Mouse (Mus musculus) urinary bladder, postnatal 10 days (tissue): ENCODE data around the gene Pold1.

ENCODE experiments used
- DNase-seq: peaks from one replicate; pipeline ENCODE4 v3.0.0; 2022; ENCODE audit warnings: low spot score

Pold1 gene

DNA sequence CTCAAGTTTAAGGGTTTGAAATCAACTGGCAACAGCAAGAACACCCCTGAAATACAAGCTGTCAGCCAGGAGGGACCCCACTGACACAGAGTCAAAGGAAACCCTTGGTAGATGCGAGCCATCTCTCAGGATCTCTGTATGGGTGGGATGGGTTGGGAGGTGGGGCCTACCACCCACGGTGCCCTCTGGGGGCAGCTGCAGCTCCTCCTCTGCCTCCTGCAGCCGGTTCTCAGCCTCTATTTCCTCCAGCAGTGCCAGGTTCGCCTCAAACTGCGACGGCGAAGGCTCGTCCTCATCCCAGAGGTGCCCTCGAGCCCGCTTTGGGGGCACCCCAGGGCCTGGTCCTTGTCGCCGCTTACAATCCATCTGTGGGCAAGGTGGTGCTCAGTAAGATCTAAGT lies 5.6 kb downstream of the Pold1 start:
- DNase-seq = no peak

DNA sequence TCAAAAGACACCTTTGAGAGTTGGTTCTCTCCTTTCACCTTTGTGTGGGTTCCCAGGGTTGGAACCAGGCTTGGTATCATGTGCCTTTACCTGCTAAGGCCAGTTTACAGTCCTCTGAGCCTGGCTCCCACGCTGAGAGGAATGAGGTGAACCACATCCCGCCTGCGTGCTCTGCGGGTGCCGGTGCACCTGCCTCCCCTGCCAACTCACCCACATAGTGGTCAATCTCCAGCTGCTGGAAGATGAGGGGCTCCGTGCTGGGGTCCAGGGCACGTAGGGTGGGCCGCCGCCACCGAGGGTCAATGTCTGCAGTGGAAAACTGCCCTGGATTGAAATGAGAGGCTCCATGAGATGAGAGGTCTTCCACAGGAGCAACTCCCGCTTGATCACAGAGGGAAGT lies 6.1 kb downstream of the Pold1 start:
- DNase-seq = no peak

DNA sequence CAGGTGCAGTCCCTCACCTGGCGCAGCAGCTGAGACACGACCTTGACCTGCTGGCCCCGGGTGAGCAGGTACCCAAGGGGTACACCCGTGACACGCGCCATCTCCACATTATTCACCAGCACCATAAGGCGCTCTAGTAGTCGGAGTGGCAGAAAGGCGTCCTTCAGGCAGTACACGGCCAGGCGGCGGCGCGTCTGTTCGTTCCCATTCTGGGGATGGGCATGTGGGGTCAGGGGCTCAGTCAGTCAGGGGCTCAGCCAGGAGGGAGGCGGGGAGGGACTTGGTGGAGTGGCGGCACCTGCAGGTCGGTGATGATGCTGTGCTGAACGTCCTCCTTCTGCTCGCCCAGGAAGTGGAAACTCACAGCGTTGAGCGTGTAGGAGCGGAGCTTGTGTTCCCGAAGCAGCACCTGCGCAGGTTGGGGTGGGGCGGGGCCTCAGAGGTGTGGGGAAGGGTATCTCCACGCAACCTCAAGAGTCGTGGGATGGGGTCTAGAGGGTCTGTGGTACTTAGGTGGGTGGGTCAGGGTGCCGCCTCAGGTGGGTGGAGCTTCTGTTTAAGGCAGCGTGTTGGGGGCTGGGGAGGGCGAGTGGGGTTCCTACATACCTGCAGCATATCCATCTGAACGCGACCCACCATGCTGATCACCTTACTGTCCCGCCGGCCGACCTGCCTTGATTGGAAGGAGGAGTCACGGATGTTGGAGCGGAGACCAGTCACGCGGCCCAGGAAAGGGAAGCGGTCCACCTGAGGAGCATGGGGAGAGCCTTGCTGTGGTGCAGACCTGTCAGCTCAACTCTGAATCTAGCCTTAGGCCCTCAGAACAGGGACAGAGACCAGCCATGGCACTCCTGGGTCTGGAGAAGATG lies 9.7 kb downstream of the Pold1 start:
- DNase-seq = no peak

DNA sequence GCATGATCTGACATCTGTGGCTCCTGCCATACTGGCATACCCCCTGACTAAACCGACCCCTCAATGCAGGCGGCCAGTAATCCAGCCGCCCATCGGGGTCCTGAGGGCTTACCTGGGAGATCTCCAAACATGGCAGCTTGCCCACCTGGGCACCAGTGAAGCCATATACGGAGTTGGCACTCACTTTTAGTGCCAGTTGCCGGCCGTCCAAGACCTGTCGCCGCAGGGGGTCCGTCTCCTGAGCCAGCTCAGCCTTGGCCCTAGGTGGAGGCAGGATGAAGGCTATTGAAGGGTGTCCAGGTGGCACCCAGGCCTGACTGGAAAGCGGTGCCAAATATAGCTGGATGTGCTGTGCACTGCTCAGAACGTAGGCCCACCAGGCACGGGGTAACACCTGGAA lies 11.2 kb downstream of the Pold1 start:
- no peak for DNase-seq

DNA sequence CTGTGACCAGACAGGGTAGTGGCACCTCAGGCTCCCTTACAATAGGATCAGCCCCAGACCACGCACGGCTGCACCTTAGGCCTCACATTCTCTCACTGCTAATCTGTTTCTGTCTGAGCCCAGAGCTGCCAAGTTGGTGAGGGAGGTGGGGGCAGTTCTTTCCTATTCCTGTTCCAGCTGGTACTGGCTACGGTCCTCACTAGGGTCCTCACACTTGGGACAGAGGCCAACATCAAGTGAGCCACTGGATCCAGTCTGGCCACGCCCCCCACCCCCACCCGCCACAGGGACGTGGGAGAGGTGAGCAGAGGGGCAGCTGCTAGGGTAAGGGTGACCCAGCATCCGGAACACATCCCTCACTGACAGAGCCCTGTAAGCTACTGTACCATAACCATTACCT lies 11.6 kb downstream of the Pold1 start:
- DNase-seq = no peak

DNA sequence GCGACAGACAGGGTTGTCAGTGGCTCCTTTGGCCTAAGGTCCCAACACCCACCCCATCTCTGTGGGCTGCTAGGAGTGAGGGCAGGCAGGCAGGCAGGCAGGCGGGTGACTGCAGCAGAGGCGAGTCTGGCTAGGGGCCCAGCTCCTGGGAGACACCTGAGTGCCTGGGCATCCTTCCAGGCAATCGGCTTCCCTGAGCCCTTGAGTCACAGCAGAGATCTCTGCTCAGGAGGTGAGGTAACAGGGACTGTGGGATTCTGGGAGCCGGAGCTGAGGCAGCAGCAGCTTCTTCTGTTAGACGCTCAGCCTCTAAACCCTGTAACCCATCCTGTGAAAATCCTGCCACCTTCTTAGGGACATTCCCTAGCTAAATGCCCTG lies 12.1 kb downstream of the Pold1 start:
- no peak for DNase-seq

DNA sequence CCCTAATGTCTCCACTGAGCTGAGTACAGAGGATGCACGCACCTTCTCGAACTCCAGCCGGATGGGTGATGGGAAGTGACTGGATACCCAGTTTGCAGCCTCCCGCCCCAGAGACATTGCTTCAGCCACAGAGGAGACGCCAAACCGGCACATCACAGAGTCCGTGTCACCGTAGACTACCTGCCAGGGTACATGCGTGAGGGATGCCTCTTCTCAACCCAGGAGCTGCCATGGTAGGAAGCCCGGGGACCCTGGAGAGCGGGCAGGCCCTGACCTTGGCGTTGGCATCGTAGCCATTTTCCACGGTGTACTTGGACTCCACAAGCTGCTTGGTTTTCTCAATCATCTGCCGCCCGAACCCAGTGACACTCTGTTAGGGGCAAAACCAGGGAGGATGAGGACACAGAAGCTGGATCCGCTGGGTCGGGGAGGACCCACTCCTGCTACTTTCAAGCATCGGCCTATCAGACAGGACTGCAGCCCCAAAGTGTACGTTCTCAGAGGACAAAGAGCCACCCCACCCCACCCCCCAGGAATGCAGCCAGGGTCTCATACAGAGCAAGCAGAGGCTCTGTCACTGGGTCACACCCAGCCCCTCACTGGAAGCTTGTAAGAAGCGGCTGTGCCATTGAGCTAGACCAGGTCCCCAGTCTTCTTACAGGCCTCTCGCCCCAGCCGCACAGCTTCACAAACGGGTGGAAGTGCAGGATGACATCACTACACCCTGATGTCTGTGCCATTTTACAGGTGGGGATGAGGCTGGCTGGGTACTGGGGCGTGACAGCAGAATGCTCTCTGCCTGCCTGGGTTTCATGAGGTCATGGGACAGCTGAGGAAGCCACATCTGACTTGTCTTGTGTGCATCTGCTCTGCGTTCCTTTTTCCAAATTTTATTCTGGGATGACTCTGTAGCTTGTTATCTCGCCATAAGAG lies 12.7 kb downstream of the Pold1 start:
- no peak for DNase-seq

DNA sequence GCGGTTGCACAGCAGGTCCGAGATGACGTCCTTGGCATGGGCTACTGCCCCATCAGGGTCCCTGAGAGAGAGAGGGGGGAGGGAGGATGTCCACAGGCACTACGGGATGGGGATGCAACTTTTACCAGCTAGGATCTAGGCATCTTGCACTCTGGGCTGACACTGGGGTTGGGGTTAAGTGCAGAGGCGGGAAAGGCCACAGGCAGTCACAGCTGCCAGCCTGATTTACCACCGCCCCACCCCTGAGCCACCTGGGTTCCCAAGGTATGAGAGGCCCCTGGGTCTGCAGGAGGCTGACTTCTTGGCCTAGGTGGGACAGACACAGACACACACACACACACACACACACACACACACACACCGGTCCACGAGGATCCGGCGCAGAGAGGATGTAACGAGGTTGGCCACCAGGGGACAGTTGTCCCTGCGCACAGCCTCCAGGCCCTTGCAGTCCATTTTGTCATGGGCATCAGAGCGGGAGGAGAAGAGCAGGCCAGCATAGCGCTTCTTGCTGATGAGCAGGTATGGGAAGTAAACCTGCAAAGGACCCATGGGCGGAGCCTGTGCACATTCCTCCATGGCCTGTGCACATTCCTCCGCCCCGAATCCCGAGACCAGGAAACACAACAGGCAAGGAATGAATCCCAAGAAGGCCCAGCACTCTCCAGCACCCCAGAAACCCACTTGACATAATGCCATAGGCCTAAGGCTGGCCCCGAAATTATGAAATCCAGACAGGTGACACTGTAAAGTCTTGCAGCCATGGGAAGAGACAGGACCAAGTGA lies 13.8 kb downstream of the Pold1 start:
- no peak for DNase-seq

DNA sequence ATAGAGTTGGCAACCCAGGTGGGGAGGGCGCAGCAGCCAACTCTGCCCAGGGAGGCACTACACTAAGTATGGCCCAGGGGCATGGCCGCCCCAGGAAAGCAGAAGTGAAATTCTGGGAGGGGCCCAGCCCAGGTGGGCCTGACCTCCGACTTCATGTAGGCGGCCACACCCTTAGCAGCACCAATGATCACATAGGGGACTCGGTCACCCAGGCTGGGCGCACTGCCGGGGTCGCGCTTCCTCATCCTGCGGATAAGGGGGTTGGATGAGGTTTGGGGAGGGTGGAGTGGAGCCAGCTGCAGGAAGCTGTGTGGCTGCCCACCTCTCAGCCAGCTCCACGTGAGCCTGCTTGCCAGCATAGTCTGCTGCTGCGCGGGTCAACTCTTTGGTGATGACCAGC lies 14.4 kb downstream of the Pold1 start:
- no peak for DNase-seq

DNA sequence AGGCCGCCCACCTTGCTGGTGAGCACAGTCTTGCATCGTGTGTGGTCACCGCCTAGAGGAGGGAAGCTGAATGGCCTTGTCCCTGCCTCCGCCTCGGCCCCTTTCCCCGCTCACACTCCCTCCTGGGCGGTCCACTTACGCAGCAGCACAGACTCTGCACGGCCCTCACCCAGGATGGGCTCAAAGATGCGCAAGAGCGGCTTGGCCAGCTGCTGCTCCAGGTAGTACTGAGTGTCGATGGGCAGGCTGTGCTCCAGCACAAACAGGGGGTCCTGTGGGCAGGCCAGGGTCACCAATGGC lies 15.0 kb downstream of the Pold1 start:
- no peak for DNase-seq

DNA sequence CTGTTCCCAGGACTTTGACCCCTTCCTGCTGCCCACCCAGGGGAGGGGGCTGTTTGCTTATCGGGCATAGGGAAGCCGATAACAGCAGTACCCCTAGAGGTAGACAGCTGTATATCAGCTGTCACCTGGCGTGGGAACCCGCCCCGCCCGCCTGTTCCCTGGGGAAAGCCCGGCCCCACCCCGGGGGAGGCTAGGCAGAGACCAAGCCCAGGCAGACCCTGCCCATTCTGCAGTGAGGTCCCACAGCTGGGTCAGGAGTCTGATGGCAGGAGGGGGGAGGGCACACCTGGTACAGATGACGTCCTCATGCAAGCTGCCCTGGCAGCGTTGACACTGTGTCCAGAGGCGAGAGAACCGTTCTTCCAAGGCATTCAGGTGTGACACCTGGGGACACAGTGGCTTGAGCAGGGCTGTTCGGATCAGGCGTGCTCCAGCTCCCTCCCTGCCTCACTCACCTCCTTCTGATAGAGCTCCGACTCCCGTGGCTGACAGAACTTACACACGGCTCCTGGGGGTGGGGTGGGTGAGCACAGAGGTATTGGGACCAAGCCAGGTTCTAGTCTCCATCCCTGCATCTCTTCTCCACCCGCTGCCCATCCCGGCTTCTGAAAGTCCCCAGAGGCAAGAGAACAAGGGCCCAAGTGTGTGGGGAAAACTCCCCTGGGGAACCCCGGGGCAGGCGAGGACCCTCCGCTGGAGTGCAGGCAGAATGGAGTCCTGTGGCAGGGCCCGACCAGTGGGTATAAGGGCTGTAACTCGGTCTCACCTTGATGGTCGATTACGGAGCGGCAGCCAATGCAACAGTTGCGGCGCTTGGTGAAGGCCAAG lies 15.5 kb downstream of the Pold1 start:
- DNase-seq = no peak

DNA sequence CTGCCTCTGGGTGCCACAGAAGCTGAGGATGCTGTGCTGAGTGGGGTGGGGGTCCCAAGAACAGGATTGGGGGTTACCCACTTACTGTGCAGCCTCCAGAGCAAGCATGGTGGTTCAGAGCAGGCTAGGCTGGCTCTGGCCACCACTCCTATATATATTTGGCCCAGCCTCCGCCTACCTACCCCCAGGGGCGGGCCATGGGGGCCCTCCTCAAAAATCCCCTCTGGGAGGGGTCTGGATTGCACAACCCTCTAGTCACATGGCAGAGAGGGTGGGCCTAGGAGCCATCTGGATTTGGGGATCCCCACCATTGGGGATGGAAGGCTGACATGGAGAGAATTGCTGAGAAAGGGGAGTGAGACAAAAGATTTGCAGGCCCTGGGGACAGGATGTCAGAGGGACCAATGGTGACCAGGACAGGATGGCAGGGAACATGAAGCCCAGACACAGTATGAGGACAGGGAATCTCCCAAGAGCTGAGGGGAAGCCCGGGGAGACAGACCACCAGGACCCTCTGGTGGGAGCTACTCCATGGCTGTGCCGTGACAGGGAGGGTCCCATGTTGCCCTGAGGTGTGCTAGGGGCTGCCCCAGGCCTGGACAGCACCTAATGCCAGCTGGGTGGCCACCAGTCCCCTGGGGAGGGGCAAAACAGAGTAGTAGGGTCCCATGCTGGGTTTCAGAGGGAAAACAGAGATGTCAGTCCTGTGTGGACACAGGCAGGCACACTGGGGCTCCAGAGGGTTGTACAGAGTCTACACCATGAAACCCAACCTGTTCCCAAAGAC lies 16.5 kb downstream of the Pold1 start, which contains the start of gene Spib:
Gene Spib, minus strand, starts transcription at position 126 of the 787 bp plus-strand sequence.
- no peak for DNase-seq

DNA sequence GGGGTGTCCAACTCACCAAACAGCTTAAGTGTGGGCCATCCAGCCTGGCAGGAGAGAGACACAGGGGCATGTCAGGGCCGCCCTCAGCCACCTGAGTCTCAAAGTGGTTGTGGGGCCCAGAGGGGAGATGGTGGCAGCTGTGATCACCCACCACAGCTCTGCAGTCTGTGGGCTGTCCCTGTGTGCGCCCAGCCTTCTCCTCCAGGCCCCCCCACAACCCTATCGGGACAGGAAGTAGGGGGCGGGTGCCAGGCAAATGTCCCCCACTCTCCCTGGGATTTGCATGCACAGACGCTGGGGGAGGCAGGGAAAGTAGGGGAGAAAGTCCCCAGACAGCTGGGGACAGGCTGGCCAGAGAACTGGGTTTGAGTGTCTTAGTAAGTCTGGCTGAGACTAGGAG lies 17.4 kb downstream of the Pold1 start:
- no peak for DNase-seq

DNA sequence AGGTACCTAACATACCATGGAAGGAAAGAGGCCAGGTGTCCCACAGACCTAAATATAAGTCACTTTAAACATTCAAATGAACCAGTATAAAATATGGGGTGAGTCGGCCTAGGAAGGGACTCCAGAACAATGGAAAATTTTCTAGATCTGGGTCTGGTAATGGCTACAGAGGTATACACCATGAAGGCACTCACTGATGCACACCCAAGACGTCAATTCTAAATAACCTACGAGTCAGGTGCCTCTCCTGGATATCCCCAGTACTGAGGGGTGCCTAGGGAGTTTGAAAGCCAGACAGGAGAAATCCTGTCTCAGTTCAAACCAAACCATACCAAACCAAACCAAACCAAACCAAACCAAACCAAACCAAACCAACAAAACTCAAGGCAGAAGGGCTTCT lies 18.1 kb downstream of the Pold1 start:
- no peak for DNase-seq

DNA sequence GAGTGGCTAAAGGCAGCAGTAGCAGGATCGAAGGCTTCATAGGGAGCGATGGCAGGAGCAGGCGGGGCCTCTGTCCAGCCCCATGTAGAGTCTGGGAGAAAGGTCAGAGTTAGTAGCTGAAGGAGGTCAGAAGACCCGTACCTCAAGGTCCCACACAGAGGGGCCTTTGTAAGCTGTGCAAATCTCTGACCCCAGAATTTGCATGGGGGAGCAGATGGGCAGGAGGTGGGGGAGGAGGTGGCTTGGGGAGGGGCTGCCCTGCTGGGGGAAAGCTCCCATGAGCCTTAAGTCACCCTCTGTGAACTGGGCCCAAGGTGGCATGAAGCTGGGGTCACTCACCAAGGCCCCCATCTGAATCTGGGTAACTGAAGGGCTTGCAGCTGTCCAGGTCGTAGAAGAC lies 19.1 kb downstream of the Pold1 start:
- no peak for DNase-seq

DNA sequence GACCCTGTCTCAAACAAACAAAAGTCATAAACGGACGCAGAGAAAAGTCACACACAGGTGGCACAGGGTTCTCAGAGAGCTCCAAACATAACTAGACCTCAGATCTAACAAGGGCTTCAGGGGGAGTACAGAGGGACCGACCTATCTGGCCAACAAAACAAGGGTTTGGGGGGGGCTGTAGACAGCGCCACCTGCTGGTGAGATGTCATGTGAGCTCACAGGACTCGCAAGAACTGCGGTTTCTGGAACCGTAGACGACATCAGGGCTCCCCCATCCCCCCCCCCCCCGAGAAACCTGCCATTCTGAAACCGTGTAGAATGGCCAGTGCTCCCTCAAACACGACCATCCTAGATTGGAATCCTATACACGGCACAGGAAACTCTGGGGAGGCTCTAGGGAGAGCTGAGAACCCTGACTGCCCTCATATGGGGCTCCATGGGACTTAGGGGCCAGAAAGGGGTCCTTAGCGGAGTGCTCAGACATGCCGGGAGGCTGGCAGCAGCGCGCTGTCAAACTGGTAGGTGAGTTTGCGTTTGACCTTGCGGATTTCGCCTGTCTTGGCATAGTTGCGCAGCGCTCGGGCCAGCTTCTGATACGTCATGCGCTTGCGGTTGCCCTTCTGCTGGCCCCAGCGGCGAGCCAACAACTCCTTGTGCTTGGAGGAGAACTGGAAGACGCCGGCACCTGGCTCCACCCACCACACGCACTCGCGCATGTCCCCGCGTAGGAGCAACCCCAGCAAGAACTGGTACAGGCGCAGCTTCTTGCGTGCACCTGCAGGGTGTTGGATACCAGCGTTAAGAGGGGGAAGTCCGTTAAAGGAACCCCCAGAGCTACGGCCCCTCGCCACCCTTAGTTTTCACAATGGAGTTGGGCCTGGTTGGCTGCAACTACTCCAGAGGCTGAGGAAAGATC lies 20.9 kb downstream of the Pold1 start:
- no peak for DNase-seq

DNA sequence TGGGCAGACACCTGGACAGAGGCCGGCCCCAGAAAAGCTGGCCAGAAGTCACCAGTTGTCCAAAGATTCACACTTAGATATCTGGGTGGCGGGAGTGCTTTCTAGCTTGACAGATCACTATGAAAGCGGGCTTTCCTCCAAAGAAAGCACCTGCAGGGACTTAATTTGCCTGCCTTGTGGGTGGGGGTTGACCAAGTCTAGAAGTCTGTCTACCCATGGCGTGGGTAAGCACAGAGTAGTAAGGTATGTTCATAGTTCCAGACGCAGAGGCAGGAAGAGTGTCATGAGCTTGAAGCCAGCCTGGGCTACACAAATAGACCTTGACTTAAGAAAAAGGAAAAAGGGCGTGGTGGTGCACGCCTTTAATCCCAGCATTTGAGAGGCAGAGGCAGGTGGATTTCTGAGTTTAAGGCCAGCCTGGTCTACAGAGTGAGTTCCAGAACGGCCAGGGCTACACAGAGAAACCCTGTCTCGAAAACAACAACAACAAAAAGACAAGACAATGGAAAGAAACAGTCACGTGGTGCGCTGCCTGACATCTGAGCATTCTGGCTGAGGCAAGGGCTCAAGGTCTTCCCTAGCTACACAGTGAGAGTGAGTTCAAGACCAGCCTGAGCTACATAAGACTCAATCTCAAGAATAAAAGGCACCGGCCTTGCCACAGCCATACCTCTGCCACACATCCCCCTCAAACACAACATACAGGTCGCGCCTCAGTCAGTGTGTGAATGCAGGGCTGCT lies 22.1 kb downstream of the Pold1 start:
- DNase-seq = no peak

DNA sequence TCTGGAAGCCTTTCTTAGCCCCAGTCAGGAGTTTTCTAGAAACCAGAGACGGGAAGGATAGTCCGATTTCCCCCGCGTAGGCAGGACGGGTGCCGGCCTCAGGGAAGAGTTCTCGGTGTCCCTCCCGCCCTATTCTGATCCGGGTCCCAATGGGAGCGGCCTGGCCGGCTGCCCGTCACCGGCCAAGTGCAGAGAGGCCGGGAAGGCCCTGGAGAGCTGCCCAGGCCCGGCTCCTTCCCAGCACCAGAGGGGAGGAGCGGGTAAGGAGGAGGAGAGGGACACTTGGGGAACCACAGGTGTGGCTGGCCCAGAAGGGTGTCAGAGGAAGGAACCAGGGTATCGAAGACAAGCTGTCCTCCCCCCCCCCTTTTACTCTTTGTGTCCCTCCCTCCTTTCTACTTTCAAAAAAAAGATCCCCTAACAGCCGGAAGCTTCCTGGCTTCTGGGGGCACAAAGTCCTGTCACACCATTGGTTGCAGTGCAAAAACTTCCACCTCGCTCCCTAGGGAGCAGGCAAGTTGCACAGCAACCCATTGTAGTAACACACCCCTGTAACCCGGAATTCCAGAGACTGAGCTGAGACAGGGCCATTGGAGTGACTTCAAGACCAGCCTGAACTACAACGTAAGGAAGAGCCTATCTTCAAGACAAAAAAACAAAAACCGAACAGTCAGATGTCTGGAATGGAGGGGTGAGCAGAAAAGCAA lies 23.4 kb downstream of the Pold1 start:
- peak; percentile 42 for DNase-seq
